Mouse (Mus musculus) right cerebral cortex, adult 18-20 months (tissue): ENCODE data around the gene Mtor.

Experiments
- DNase-seq: peaks from one replicate; pipeline ENCODE4 v3.0.0; 2022; ENCODE audit warnings: mixed read lengths

The Mtor gene

GRCm38 (mm10) chr4:148444250-148444967 lies 4.0 kb upstream of the Mtor start, which contains the start of gene Ubiad1:
Gene Ubiad1, minus strand, starts transcription at chr4:148444771.
- DNase-seq, result peak; percentile 72

- DNase-seq, result no peak
Measured at GRCm38 (mm10) chr4:148448853-148449245, 438 bp downstream of the Mtor start.

GRCm38 (mm10) chr4:148453707-148454106 lies 5.3 kb downstream of the Mtor start:
- DNase-seq, result no peak

- DNase-seq, result no peak
Measured at GRCm38 (mm10) chr4:148455477-148456025, 7.1 kb downstream of the Mtor start.

- DNase-seq, result no peak
Measured at GRCm38 (mm10) chr4:148460656-148461284, 12.4 kb downstream of the Mtor start.

GRCm38 (mm10) chr4:148461772-148462171 lies 13.4 kb downstream of the Mtor start:
- DNase-seq, result no peak

- DNase-seq, result no peak
Measured at GRCm38 (mm10) chr4:148462717-148463116, 14.3 kb downstream of the Mtor start.

- no peak for DNase-seq
Measured at GRCm38 (mm10) chr4:148463208-148463960, 15.0 kb downstream of the Mtor start.

GRCm38 (mm10) chr4:148464301-148464700 lies 15.9 kb downstream of the Mtor start:
- no peak for DNase-seq

- DNase-seq, result no peak
Measured at GRCm38 (mm10) chr4:148464869-148465268, 16.5 kb downstream of the Mtor start.

- DNase-seq, result peak; percentile 63
Measured at GRCm38 (mm10) chr4:148466511-148467079, 18.2 kb downstream of the Mtor start.

- DNase-seq, result no peak
Measured at GRCm38 (mm10) chr4:148468396-148468795, 20.0 kb downstream of the Mtor start.

GRCm38 (mm10) chr4:148469487-148470252 lies 21.3 kb downstream of the Mtor start:
- DNase-seq, result no peak

- DNase-seq, result no peak
Measured at GRCm38 (mm10) chr4:148471363-148471806, 23.0 kb downstream of the Mtor start.

GRCm38 (mm10) chr4:148472436-148473174 lies 24.2 kb downstream of the Mtor start:
- no peak for DNase-seq

GRCm38 (mm10) chr4:148473496-148473895 lies 25.1 kb downstream of the Mtor start:
- no peak for DNase-seq

- no peak for DNase-seq
Measured at GRCm38 (mm10) chr4:148480245-148480644, 31.8 kb downstream of the Mtor start.

- DNase-seq, result no peak
Measured at GRCm38 (mm10) chr4:148481557-148482168, 33.3 kb downstream of the Mtor start.

GRCm38 (mm10) chr4:148484511-148484910 lies 36.1 kb downstream of the Mtor start:
- DNase-seq, result no peak

GRCm38 (mm10) chr4:148487841-148488240 lies 39.4 kb downstream of the Mtor start:
- DNase-seq, result no peak

- no peak for DNase-seq
Measured at GRCm38 (mm10) chr4:148490502-148490901, 42.1 kb downstream of the Mtor start.
